Mouse (Mus musculus) urinary bladder, postnatal 10 days (tissue): ENCODE data around the gene Gm5678.

Experiments
- DNase-seq: peaks from one replicate; pipeline ENCODE4 v3.0.0; 2022; ENCODE audit warnings: low spot score

Gene Gm5678

DNA sequence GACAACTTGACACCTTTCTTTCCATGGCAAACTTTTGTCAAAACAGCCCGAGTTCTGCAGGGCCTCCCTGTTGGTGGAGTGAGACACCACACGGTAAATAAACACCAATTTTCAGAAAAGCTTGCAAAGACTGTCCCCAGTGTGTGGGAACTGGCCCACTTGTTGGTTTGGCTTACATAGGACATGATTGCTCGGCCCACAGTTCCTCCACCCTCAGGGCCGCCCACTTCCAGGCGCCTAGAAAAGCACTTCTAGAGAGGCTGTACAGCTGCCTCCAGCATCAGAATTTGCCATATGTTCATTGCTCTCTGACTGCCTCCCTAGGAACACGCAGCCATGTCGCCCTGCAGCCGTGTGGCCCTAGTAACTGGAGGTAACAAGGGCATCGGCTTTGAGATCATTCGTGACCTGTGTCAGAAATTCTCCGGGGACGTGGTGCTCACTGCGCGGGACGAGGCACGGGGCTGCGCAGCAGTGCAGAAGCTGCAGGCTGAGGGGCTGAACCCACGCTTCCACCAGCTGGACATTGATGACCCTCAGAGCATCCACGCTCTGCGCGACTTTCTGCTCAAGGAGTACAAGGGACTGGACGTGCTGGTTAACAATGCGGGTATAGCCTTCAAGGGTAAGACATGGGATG is at the start of gene Gm5678:
TSS of gene Gm5678 (plus strand) at position 337 of the 640 bp plus-strand sequence.
- DNase-seq = no peak

DNA sequence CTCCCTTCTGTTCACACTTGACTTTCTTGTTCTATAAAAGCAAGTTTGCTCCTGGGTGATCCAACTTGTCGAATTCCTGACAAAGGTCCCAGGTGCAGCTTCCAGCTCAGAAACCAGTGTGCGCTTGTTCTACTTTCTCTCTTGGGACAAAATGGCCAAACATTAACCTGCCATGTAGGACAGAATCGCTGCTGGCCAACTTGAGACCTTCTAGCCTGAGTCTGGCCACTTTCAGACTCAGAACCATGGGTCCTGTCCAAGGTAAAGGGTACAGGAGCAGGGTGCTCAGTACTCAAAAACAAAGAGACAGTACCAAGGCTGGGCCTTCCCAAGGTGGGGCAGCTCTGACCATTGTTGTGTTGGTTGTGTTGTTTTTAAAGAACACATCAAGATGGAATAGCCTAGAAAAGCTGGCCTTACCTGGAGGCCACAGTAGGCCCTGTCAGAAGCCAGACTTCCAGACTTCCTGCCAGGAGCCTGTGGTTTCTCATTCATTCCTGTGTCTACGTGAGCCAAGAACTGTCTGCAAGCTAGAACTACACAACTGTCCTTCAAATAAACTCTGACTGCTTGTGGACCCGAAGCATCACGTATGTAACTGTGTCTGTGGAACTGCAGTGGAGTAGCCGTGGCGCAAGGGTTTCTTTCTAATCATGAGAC is 49.4 kb upstream of the Gm5678 start:
- no peak for DNase-seq

DNA sequence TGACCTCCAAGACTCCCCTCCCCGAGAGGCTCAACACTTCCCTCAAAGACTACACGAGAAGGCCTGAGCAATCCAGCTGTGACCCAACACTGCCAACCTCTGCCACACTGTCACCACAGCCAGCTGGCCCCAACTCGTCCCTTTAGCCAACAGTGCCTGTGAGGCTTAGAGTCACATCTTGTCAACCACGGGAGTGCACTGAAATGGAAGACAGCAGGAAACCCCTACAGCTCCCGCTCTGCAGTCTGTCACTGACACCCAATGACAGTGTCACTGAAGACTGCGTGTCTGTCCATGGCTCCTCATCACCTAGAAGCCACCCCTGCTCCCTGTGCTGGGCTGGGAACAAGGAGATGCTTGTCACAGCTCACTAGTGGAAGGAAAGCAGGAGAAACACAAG is 46.8 kb upstream of the Gm5678 start:
- DNase-seq = no peak

DNA sequence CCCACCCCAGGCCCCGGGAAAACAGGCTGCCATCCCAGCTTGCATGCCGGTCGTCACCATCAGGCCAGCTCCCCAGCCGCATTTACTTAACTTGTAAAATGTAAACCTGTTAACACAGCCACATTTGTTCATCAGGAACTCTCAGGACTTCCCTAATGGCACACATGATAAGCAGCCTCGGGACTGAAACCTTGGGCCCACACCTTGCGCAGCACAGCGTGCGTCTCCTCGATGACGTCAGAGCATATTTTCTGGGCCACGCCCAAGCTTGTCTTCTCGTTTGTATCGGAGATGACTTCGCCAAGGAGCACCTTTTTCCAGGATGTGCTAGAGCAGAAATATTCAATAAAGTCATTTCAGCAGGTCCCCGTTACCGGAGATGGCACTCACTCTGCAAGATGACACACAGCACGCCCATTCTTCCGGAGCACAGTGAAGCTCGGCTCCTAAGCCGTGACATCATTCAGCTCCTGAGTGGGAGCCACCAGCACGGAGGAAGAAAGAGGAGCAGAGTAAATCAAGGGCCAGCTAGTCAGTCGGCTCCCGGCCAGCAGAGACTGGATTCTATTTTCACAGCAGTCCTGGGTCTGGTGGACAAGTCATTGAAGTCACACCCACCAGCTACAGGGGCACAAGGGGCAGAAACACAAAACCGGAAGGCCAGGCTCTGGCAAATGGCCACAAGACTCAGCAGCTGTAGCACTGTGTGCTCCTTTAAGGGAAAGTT is 42.8 kb upstream of the Gm5678 start:
- no peak for DNase-seq

DNA sequence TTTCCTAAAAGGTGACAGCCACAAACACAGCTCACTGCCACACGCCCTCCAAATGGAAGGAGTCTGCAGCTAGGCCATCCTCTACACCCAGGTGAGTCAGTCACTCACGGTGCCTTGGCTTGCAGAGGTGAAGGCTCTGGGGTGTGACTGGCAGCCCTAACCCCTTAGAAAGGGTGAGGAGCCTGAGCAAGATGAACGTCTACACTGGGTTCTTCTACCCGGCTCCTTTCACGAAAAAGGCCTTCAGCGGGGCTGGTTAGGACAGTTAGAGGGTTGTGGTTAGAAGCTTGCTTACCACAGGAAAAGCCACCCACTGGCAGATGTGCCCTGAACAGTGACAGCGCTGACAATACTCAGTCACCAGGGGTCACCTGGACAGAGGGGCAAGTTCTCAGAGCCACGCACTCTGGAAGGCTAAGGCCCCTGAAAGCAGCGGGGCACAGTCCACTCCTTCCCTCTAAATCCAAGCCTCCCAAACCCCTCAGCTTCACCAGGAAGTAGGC is 42.1 kb upstream of the Gm5678 start:
- no peak for DNase-seq

DNA sequence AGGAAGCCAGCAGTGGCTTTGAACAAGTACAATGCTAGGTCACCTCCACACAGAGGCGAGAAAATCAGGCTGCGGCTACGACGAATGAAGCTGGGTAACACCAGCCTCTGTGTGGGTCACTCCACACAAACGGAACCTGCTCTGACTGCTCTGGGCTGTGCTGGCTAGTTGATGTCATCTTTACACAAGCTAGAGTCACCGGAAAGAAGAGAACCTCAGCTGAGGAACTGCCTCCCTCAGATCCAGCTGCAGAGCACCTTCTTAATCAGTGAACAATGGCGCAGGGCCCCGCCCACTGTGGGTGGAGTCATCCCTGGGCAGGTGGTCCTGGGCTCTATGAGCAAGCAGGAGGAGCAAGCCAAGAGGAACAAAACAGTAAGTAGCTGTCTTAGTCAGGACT is 41.5 kb upstream of the Gm5678 start:
- no peak for DNase-seq

DNA sequence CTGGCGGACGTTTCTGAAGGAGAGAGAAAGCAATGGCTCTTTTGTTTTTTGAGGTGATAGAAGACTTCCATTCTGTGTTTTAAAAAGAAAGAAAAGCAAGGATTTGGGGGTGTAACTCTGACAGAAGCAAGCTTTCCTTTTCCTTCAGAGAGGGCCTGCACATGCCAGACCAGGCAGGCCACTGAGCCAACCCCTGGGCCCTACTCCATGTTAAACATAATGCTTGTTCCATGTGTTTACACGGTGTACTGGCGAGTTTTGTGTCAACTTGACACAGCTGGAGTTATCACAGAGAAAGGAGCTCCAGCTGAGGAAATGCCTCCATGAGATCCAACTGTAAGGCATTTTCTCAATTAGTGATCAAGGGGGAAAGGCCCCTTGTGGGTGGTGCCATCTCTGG is 39.6 kb upstream of the Gm5678 start:
- DNase-seq = no peak

DNA sequence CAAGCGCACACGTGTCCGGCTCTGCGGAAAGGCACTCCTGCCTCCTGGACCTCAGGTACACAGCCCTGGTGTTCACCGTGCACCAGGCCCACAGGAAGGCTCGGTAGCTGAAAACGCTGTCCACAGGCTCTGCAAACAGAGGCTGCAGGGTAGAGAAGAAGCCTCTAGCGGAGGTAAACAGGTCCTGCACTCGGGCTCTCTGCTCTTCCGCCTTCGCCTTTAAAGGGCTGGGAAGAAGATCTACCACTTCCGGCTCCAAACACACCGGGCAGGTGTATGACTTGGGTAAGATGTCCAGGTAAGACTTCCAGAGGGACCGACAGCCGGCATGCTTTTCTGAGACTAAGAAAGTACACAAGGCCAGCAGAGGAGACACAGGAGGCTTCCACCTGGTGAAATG is 37.0 kb upstream of the Gm5678 start:
- no peak for DNase-seq

DNA sequence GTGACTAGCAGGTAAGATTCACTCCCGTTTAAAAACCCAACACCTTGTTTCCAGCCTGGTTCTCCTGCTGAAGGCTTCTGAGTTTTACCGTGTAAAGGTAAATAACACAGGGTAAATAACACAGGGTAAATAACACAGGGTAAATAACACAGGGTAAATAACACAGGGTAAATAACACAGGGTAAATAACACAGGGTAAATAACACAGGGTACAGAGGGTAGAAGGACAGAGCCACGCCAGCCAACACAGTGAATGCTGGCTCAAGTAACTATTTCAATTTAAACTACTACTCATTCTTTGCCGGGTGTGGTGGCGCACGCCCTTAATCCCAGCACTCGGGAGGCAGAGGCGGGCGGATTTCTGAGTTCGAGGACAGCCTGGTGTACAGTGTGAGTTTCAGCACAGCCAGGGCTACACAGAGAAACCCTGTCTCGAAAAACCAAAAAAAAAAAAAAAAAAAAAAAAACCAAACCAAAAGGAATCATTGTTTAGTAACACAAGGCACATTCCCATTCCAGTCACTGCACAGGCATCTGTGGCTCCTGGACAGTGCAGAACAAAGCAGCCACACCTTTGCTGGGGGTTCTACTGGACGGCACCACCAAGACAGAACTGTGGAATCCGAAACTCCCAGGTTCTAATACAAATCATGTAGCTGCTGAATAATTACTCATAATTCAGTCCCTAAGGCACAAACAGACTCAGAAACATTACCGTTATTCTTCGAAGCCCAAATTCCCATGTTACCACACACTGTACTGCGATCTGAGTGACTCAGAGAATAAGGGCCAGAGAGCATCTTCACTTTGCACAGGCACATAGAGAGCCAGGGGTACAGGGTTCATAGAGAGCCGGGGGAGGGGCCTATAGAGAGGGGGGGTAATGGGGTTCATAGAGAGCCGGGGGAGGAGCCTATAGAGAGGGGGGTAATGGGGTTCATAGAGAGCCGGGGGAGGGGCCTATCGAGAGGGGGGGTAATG is 36.2 kb upstream of the Gm5678 start:
- no peak for DNase-seq

DNA sequence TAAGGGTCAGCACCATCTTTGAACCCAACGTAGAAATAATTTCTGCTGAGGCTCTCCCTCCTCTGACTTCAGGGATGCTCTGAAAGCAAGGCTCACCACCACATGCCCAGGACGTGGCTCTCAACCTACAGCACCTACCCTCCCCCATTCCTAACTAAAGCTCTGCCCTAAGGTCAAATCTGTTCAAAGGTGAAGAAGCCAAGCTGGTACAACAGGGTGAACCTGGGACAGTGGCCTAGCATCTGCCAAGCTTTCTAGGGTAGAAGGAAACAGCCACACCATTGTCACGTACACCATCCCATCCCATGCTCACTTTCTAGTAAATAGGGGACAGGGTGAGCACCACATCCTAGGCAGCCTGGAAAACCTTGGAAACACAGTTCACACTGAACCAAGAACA is 35.2 kb upstream of the Gm5678 start:
- no peak for DNase-seq

DNA sequence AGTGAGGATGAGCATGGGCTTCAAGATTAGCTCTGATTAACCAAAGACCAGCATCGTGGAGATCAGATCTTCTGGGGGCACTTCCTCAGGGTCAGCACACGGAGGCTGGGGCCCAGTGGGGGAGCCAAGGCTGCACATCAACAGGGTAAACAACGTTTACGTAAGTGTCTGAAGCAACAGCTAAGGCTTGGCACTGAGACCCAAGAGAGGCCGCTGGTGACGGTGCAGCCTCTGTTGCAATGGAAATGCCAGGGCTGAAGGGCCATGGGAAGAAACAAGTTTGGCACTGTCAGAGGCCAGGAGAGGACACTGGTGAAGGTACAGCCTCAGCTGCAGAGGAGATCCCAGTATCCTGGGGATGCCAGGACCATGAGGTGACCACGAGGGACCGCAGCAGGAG is 34.5 kb upstream of the Gm5678 start:
- no peak for DNase-seq

DNA sequence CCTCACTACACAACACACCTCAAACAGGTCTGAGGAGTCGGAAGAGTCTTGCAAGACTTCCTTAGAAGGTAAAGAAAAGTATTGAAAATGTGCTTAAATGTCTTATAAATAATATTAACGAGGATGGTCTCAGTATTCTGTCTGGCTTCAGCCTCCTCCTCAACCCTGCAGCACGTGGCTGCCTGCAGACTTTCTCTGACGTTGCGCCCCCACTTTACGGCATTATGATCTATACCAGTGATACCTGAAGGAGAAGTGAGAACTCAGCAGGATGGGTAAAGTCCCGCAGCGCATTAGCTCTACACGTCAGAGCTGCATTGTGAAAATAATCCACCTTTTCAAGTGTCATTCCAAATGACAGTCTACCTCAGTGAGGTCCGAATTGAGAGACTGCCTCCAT is 33.4 kb upstream of the Gm5678 start:
- DNase-seq = no peak

DNA sequence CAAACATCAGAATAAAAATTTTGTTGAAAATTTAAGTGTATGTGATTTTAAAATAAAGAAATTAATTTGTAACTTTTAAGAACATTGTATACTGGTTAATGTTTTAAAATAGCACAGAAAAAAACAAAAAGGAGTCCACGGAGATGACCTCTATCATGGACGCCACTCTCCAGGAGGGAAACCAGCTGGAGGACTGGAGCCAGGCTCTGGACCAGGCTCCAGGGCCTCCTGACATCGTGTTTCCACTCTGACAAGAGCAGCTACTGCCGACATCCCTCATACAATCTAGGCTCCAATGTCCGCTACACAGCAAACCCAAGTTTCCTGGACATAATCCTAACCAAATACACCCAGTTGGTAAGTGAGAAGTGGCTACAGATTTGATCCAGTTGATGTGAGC is 32.1 kb upstream of the Gm5678 start:
- no peak for DNase-seq

DNA sequence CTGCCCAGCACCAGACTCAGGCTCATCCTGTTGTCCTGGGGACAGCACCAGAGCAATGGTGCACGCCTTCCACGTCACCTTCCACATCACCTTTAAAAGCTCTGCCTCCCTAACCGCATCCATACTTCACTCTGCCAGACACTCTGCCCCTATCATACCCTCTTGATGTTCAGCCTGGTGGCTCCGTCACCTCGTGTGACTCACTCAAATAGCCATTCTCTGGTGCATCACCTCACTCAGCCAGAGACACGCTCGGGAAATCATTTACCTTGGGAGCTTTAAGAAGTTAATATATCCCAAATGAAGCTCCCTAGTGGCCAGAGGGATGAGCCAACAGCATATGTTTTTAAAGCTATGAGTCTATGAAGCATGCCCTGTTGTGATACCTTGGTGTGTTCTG is 31.1 kb upstream of the Gm5678 start:
- DNase-seq = no peak

DNA sequence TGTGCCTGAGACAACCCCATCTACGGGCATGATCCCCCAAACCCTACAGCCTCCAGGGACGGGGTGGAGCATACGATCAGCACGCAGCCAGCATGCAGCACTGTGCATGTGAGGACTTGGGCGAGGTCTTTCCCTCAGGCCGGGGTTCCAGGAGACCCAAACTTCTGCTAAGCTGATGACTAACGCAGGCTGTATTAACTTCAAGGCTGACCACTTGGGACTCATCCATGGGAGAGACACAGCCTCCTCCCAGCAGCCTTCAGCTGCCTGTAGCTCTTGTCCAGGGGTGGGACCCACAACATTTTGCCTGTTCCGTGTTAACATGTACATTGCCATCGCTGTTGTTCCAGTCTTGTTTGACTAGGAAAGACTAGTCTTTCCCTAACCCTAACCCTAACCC is 30.3 kb upstream of the Gm5678 start:
- no peak for DNase-seq

DNA sequence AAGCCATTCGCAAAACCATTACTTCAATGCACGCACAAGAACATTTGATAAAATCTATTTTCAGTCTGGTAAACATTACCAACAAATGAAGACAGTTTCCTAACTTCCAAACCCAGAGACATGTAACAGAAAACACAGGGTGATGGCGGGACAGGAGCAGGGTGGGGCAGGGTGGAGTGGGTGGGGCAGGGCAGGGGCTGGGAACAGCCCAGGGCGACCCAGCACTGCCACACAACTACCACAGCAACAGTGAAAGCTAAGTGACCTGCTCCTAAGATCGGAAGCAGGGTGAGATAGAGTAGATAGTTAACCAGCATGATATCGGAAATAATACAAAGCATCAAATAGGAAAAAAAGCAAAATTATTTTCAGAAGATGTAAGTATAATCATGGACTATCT is 28.4 kb upstream of the Gm5678 start:
- no peak for DNase-seq

DNA sequence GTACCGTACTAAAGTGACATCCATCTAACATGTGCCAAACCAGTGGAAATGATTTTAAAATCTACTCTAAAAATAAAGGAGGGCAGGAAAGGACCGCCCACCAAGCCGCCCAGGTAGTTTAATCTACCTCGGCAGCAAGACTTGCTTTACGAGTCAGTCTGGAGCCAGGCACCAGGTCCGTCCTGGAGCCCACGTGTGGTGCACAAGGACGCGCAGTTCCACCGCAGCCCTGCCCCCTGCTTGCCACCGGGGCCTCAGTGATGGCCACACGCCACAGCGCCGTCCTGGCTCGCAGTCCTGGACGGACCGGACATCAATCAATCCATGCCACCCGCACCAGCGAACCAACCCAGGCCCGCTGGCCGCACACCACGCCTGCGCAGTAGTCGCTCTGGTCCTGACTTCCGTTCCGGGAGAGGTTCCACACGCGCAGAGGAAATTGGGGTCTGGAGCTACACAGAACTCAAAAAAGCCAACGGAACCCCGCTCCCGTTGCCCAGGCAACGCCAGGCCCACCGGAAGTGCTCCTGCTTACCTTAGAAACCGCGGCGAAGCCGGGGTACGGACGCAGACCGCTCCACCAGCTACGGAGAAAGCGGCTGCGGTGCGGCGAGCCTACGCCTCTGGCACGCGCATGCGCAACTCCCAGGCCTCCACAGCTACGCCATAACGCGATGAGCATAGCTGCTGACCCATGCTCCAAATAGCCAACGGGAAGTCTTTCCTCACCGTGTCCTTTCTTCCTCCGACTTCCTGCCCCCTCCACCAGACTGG is 24.3 kb upstream of the Gm5678 start, which contains the start of gene Setd4:
TSS of gene Setd4 (minus strand) at position 625 of the 774 bp plus-strand sequence.
- DNase-seq = peak; percentile 72

DNA sequence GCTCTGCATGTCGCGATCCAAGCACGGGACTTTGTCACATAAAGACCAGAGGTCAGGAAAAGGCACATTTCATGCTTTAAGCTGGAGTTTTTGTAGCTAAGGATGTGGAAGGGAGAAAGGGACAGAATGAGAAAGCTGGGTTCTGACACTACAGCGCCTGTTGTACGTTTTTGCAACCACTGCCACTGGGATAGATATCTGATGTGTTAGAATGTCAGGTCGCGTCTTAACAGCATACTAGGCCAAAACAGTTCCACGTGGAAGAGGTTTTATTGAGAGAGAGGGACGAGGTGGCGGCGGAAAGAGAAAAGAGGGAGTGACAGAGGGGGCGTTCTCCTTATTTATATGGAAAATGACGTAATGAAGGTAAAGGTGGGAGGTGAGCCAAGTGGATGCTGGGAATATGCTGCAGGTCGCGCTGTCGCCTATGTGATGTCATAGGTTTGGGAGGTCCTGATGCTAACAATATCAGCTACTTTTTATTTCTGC is 23.4 kb upstream of the Gm5678 start:
- no peak for DNase-seq

DNA sequence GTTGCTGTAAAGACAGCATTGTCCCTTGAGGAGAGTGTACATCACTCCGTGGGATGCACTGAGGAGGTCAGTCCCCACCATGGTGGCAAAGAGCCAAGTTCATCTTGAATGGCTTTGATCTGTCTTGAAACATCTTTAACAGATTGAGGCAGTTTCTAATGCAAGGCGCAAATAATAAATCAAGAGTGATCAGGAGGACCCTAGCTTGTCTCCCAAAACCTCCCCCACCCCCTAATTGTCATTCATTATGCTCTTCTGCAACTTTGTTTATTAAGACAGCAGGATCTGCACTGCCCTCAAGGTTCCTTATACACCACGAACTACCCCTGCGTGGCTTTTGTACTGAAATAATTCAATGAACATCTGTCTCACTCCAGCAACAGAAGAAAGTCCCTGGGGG is 22.3 kb upstream of the Gm5678 start, which contains the start of gene Cbr1:
TSS of gene Cbr1 (plus strand) at position 301 of the 400 bp plus-strand sequence.
- no peak for DNase-seq

DNA sequence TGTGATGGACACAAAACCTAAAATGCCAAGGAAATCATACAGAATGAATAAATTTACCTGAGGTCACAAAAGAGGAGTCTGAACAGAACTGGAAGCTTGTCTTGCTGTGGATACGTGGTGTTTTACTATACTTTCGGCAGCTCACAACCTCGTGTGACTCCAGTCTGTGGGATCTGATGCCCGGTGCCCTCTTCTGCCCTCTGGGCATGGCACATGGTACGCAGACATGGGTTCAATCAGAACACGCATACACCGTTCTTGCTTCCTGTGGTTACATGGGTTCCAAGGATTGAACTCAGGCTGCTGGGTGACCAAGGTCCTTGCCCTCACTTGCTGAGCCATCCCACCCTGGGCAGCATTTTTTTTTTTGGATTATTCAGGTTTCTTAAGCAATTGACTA is 21.8 kb upstream of the Gm5678 start:
- DNase-seq = no peak

DNA sequence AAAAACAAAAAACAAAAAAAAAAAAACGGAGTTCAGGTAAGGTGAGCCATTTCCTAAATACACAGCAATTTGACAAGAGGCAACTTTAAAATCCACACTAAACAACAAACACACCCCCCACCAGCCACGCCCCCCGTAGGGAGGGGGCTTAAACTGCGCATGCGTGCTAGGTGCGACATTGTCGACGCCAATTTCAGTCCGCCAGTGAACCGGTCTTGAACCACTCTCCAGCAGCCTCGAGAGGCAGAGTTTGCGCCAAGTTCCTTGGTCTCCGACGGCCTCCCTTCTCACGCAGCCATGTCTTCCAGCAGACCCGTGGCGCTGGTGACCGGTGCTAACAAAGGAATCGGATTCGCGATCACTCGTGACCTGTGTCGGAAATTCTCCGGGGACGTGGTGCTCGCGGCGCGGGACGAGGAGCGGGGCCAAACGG is 20.2 kb upstream of the Gm5678 start:
- DNase-seq = peak; percentile 37
